Mouse (Mus musculus) heart, embryonic 10.5 days (tissue): ENCODE results near the gene Hmga1. TPM values are rescaled to one million over a fixed set of nuclear protein-coding genes. Genes with fewer than 3 reads are reported as not detected.
A peak's percentile ranks its signal among the peaks of the same experiment; 100 is the strongest.

Experiments used
- DNase-seq: peaks from one replicate; pipeline ENCODE4 v3.0.0-alpha.2; 2017; ENCODE audit warnings: low spot score
- H3K27ac ChIP-seq: fragments of 300-500 bp; sonication (generic); 2 replicates; pipeline ENCODE4 v1.5.1; 2016; ENCODE audit warnings: mild to moderate bottlenecking
- H3K27me3 ChIP-seq: fragments of 300-500 bp; sonication (generic); 2 replicates; pipeline ENCODE4 v1.6.1; 2016; ENCODE audit warnings: mild to moderate bottlenecking; ENCODE audit not compliant: poor library complexity, insufficient read depth, severe bottlenecking
- H3K36me3 ChIP-seq: fragments of 300-500 bp; sonication (generic); 2 replicates; pipeline ENCODE4 v1.6.1; 2016; ENCODE audit warnings: mild to moderate bottlenecking, moderate library complexity
- H3K4me1 ChIP-seq: fragments of 300-500 bp; sonication (generic); 2 replicates; pipeline ENCODE4 v1.6.1; 2016; ENCODE audit warnings: mild to moderate bottlenecking
- H3K4me3 ChIP-seq: fragments of 300-500 bp; sonication (generic); 2 replicates; pipeline ENCODE4 v1.5.1; 2016; ENCODE audit warnings: mild to moderate bottlenecking, moderate library complexity
- H3K9me3 ChIP-seq: fragments of 300-500 bp; sonication (generic); 2 replicates; pipeline ENCODE4 v1.6.1; 2016; ENCODE audit warnings: mild to moderate bottlenecking, moderate library complexity
- WGBS: fragments of 180-500 bp; shearing (Covaris S2); methylation state at CpG from one replicate; pipeline ENCODE4 v1.1.7; 2016; 5-methylcytosine and 5-hydroxymethylcytosine counted together
- polyA plus RNA-seq: library from polyadenylated mRNA; unstranded; fragments of >200 nt; fragmentation: Nextera tagmentation; extraction: Ambion mirVana; gene quantifications from 2 replicates; pipeline ENCODE4 v1.2.1, GENCODE M21; 2016

Gene Hmga1
- polyA plus RNA-seq, 1 experiment from 2014 or later: 609 TPM

DNA sequence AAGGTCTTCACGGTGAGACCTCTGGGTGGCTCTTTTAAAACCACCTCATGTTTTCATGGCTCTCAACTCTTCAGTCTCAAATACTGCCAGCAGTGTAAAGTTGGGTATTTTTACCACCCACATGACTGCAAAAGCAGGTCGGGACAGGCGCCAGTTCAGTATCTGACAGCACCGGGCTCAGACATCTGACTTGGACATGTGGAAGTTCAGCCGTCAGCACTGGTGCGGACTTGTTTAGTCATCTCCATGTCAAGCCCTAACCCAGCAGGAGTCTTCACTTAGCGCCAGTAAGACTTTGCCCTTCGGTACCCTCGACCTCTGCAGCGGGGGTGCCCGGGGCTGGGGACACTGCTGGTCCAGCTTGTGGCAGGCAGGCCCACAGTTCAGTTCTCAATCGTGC is 31.0 kb downstream of the Hmga1 start:
- no peak for DNase-seq
- peaks cover 73% of the 10 kb centered on the region for H3K4me1 ChIP-seq
- 0 out of 2 replicates have a peak overlapping the region, but pooled peaks have one; percentile 0 for H3K4me3 ChIP-seq
- H3K27me3 ChIP-seq: no peaks in the 10 kb centered on the region
- H3K9me3 ChIP-seq: no peaks in the 10 kb centered on the region
- 45% methylated on average over 12 of the region's 12 CpGs for WGBS
- peak overlapping the region; percentile 54 for H3K27ac ChIP-seq
- peaks cover 45% of the 10 kb centered on the region for H3K36me3 ChIP-seq

DNA sequence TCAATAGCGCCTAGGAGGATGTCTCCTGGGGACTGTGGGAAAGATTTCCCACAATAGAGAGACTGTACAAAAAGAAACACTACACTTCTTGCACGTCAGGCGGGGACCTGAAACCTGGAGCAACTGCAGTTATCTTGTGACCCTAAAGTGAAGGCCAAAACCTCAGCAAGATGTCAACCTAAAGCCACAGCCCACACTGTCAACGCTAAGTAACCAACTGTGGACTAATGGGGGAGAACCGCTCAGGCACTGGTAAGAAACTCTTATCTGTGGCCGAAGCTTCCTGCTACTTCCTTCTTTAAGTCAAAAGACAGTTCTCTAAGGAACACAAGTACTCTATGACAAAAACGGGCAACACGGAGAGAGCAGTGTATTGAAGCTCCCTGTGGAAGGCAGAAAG is 31.9 kb downstream of the Hmga1 start:
- Histone ChIP-seq H3K4me3 (no peak overlapping the region), H3K36me3 (peaks cover 45% of the 10 kb centered on the region), H3K4me1 (peaks cover 71% of the 10 kb centered on the region), H3K27ac (peak overlapping the region; percentile 56), H3K27me3 (no peaks in the 10 kb centered on the region), H3K9me3 (no peaks in the 10 kb centered on the region)
- 64% methylated on average over 8 of the region's 8 CpGs for WGBS
- DNase-seq: no peak

DNA sequence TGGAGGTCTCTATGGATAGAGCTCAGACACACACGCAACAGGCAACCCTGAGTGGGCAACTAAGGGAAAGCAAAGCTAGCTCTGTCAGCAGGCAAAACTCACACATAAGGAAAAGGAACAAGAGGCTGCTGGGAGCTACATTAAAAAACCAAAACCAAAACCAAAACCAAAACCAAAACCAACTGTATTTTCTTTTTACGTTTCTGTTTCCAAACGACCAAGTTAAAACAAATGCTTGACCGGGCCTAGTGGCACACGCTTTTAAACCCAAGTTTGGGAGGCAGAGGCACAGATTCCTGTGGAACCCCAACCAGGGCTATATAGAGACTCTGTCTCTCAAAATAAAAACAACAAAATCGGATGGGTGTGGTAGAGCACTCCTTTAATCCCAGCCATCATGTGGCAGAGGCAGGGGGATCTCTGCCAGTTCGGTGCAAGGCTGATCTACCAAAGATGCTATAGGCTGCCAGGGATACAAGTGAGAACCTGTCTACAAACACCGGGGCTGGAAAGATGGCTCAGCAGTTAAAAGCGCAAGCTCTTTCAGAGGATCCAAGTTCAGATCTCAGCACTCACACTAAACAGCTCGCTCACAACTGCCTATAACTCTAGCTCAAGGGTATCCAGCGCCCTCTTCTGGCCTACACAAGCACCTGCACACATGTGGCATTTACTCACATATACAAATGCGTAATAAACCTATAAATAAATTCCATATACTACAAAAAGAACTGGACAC is 35.7 kb downstream of the Hmga1 start:
- H3K36me3 ChIP-seq: peaks cover 49% of the 10 kb centered on the region
- no peak overlapping the region for H3K27ac ChIP-seq
- H3K9me3 ChIP-seq: no peaks in the 10 kb centered on the region

DNA sequence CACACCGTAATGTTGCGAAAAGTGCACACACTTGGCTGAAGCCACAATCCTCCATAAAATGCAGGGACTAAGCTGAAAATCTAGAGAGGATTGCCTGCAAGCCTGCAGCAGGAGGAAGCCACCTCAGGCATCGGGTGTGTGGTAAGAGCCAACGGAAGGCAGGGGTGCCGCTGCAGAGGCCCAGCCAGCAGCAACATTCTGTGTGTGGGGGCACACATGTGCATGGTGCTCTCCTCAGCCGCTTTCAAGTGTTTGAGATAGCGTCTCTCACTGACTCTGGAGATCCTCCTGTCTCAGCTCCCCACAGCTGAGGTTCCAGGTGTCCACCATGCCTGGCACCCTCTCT is 36.2 kb downstream of the Hmga1 start:
- Histone ChIP-seq H3K4me3 (no peak overlapping the region), H3K27me3 (no peaks in the 10 kb centered on the region), H3K36me3 (peaks cover 51% of the 10 kb centered on the region), H3K9me3 (no peaks in the 10 kb centered on the region), H3K27ac (no peak overlapping the region), H3K4me1 (peaks cover 81% of the 10 kb centered on the region)
- WGBS: 96% methylated on average over 7 of the region's 7 CpGs
- no peak for DNase-seq

More for the DNA sequence above, 35.7 kb downstream of the Hmga1 start:
- WGBS: 87% methylated on average over 12 of the region's 12 CpGs
- DNase-seq: no peak
- H3K27me3 ChIP-seq: no peaks in the 10 kb centered on the region
- H3K4me1 ChIP-seq: peaks cover 81% of the 10 kb centered on the region
- no peak overlapping the region for H3K4me3 ChIP-seq

DNA sequence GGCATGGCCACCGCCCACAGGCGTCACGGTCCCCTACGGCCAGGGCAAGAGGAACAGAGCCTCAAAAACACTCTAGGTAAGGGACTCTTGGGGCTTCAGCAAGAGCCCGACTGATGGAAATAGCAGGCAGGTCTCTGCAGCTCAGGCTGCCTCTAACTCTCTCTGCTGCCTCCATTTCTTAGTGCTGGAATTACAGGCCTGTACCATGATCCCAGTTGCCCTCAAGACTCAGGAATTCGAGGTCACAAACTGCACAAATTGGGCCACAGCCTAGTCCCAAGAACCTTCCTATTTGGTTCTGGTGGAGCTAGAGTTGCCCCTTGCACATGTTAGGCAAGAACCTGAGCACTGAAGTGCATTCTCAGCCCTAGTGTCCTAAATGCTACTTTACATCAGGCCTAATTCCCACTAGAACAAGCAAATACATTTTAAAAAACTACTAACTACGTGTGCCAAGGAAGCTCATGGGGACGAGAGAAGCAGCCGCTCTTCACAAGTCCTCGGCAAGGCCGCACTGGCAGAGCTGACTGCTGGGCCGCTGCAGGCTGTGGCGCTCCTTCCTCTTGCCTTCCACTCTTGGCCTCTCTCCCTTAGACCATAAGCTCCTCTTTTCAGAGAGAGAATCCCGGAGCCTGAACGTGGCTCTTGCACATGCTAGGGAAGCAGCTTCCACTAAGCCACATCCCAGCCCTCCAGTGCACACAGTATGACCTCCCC is 39.5 kb downstream of the Hmga1 start:
- Histone ChIP-seq H3K27ac (peak overlapping the region; percentile 82), H3K4me1 (peaks cover 69% of the 10 kb centered on the region), H3K9me3 (no peaks in the 10 kb centered on the region), H3K27me3 (no peaks in the 10 kb centered on the region), H3K4me3 (no peak overlapping the region), H3K36me3 (peaks cover 46% of the 10 kb centered on the region)
- DNase-seq: no peak
- WGBS: 66% methylated on average over 15 of the region's 15 CpGs

DNA sequence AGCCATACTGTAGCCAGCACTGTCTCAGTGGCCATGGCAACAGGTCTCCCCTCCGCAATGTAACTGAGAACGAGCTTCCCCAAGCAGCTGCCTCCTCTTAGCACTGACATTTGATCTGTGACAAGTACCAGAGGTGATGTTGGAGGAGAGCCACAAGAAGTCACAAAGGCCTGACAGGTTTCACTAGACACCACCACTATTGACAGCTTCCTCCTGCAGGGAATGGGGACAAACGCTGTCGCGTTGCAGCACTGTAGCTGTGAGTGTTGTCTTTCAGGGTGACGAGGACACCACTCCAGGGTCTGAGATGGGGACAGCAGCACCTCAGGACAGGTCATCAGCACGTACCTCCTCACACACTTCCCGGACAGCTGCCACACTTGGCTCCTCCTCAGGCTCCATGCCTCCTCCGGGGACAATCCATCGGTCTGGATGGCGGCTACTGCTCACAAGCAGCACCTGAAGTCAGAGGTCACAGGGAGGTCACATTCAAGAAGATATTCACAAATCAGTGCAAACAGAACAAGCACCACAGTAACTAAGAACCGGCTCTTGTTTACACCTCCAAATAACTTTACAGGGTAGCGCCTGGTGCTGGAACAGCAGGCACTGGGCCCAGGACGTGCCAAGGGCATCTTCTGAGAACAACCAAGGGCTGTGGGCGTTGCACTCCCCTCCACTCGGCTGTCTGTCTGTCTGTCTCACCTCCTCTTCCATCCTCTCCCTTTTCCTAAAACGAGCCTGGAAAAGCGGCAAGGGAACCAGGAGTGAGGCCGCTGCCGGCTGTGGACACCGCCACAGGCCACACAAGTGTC is 40.3 kb downstream of the Hmga1 start:
- H3K9me3 ChIP-seq: no peaks in the 10 kb centered on the region
- H3K36me3 ChIP-seq: peaks cover 46% of the 10 kb centered on the region
- H3K27me3 ChIP-seq: no peaks in the 10 kb centered on the region
- DNase-seq: peak; percentile 90
- 46% methylated on average over 21 of the region's 21 CpGs for WGBS
- peaks cover 69% of the 10 kb centered on the region for H3K4me1 ChIP-seq
- peak overlapping the region; percentile 82 for H3K27ac ChIP-seq
- H3K4me3 ChIP-seq: peak overlapping the region; percentile 25

DNA sequence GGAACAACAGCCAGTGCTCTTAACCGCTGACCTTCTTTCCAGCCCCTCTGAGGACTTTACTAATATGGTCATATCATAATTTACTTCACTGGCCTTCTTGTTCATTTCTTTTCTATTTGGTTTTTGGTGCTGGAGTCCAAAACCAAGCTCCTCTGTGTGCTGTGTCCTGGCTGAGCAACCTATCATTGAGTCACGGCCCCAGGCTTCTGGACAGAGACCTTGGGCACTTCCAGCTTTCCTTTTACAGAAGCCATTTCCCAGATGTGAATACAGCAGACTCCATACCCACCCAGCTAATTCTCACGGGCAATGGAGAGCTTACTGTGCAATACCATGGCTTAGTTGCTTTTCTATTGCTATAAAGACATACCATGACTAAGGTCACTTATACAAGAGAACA is 44.0 kb downstream of the Hmga1 start:
- no peak for DNase-seq
- Histone ChIP-seq H3K4me3 (no peak overlapping the region), H3K27ac (no peak overlapping the region), H3K4me1 (peaks cover 87% of the 10 kb centered on the region), H3K9me3 (no peaks in the 10 kb centered on the region), H3K36me3 (peaks cover 18% of the 10 kb centered on the region), H3K27me3 (no peaks in the 10 kb centered on the region)
- 83% methylated on average over 3 of the region's 3 CpGs for WGBS

DNA sequence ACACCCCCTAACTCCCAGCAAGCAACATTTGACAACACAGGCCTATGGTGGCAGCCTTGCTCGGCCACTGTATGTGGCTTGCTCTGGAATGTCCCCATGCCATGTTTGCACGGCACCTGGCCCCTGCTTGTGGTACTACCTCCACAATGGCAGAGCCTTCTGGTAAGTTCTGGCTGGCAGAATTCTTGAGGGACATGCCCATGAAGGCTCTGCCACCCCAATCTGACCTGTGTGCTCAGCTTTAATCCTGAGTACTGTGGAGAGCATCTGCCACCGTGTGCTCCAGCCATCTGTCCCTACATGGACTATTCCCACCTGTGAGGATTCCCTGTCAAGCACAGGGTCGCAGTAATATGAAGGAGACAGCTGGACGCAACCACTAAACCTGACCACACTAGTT is 44.6 kb downstream of the Hmga1 start:
- H3K27me3 ChIP-seq: no peaks in the 10 kb centered on the region
- H3K4me3 ChIP-seq: no peak overlapping the region
- H3K27ac ChIP-seq: no peak overlapping the region
- no peak for DNase-seq
- WGBS: 76% methylated on average over 5 of the region's 5 CpGs
- H3K9me3 ChIP-seq: no peaks in the 10 kb centered on the region
- peaks cover 12% of the 10 kb centered on the region for H3K36me3 ChIP-seq
- H3K4me1 ChIP-seq: peaks cover 87% of the 10 kb centered on the region

DNA sequence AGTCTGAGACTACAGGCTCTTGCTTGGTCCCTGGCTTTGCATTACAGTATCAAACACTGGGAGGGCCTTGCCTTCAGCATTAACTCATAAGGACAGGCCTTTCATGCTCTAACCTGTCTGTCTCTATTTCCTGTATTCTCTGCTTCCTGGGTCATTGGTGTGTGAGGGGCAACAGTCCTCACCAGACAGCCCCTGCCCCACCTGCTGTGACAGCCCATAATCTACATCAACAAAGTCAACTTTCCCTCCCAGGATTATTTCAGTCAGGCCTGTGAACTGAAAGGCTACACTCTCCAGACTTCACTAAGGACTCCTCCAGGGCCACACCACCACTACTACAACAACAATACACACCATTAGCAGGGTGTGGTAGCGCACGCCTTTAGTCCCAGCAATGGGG is 46.7 kb downstream of the Hmga1 start:
- DNase-seq: no peak
- Histone ChIP-seq H3K4me1 (peaks cover 72% of the 10 kb centered on the region), H3K27ac (peak overlapping the region; percentile 72; the same call in 1 of the 2 replicates), H3K27me3 (no peaks in the 10 kb centered on the region), H3K4me3 (no peak overlapping the region), H3K36me3 (peaks cover 2% of the 10 kb centered on the region), H3K9me3 (no peaks in the 10 kb centered on the region)
- WGBS: 81% methylated on average over 2 of the region's 2 CpGs

DNA sequence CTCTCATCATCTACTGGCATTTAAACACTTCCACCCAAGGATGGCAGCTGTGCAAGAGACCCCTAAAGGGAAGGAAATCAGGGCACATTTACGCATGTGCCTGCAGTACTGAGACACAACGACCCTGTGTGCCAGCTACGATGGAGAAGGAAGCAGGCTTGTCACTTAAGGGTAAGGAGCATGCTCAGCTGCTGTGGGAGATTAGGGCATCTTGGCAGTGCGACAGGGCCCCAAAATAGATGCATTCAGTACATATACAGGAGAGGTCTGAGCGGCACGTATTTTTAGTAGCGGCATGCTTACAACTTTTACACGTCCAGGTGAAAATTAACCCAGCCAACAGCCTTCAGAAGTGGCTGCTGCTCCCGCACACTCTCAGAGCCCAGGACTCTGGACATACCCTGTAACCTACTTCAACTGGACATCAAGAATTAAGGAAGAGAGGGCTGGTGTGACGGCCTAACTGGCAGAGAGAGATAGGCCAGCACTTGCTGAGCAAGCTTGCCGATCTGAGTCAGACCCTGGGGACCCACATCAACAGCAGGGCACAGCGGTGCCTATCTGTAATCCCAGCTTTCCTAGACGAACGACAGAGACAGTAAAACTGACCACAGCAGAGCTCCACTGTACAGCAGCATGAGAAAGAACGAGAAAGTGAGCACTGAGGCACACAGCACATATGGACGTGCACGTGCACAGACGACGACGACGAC is 47.4 kb downstream of the Hmga1 start:
- 53% methylated on average over 21 of the region's 21 CpGs for WGBS
- H3K27ac ChIP-seq: peak overlapping the region; percentile 72
- no peaks in the 10 kb centered on the region for H3K9me3 ChIP-seq
- H3K4me1 ChIP-seq: peaks cover 69% of the 10 kb centered on the region
- no peak overlapping the region for H3K4me3 ChIP-seq
- no peaks in the 10 kb centered on the region for H3K27me3 ChIP-seq
- peaks cover 4% of the 10 kb centered on the region for H3K36me3 ChIP-seq
- DNase-seq: no peak

DNA sequence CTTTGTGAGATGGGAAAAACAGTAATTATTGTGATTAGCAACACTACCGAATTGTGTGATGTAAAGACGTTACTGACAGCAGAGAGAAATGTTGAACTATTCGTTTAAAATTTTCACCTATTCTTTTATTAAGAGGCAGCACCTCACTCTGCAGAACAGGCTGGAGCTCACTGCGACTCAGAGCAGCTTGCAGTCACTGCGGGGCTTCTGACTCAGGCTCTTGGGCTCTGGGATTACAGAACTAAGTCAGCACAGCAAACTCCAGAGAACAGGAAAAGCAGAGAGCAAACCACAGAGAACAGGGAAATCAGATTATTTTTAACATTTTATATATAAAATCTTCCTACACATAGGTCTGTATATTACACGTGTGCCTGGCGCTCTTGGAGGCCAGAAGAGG is 53.3 kb downstream of the Hmga1 start:
- Histone ChIP-seq H3K9me3 (no peaks in the 10 kb centered on the region), H3K4me1 (peaks cover 68% of the 10 kb centered on the region), H3K4me3 (no peak overlapping the region), H3K27ac (no peak overlapping the region), H3K27me3 (no peaks in the 10 kb centered on the region), H3K36me3 (peaks cover 8% of the 10 kb centered on the region)
- 93% methylated on average over 7 of the region's 7 CpGs for WGBS
- no peak for DNase-seq

DNA sequence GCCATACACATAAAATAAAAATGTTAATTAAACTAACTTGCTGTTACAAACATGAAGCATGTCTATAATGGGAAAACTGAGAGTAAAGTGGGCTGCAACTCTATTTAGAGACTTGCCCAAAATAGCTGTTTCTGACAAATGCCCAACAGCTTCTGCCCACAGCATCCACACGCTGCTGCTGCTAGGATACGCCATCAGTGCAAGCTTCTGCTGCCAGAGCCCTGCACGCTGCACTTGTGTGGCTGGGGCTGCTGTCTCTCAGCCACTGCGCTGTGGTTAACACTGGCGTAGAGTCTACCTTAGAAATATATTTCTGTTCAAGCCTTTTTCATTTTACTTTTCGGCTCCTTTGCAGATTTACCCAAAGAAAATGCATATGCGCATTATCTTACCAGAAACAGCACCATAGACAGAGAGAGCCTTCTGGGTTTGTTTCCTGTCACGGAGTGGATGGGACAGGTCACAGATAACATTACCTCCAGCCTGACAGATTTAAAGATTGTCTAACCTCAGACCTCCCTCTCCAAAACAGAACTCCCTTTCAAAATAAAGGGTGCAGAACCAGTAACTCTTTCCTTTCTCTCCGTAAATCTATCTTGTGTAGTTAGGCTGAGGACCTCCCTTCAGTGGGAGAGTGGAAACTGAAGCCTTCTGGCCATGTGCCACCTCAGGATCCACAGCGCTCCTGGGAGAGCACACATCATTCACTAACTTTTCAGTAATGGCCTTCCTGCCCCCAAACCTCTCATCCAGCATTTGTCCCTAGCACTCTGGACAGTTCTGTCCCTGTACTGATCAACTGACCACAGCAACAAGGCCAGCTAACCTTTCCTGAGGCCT is 54.6 kb downstream of the Hmga1 start:
- no peaks in the 10 kb centered on the region for H3K9me3 ChIP-seq
- 61% methylated on average over 10 of the region's 10 CpGs for WGBS
- H3K27ac ChIP-seq: peak overlapping the region; percentile 42; the same call in 1 of the 2 replicates
- H3K4me1 ChIP-seq: peaks cover 68% of the 10 kb centered on the region
- no peak for DNase-seq
- peaks cover 11% of the 10 kb centered on the region for H3K36me3 ChIP-seq
- no peaks in the 10 kb centered on the region for H3K27me3 ChIP-seq
- no peak overlapping the region for H3K4me3 ChIP-seq
